Mouse (Mus musculus) adrenal gland, postnatal 25 days (tissue): ENCODE results near the gene Nefh. TPM values are rescaled to one million over a fixed set of nuclear protein-coding genes. Genes with fewer than 3 reads are reported as not detected.

Experiments
- DNase-seq: peaks from one replicate; pipeline ENCODE4 v3.0.0; 2021; ENCODE audit warnings: mixed read lengths
- long read RNA-seq: library from polyadenylated mRNA; stranded (forward); transcript quantifications from one replicate; pipeline ENCODE4 v2.0.0, GENCODE M21; 2021
- total RNA-seq: library from RNA; stranded (reverse); gene quantifications from 2 replicates; pipeline ENCODE4 v1.2.3, GENCODE M21; 2021

Gene Nefh
- 0.88 and 1.1 TPM in 2 replicates for total RNA-seq
- long read RNA-seq, partial matches to known transcripts, result 0 of 3 reads
- long read RNA-seq, other reads (novel, unspliced or antisense), result 0 of 3 reads

GRCm38 (mm10) chr11:4947813-4948174, at the start of gene Nefh:
Nefh (minus strand) TSS chr11:4948064.
- DNase-seq, result peak; percentile 15

- no peak for DNase-seq
Observed at GRCm38 (mm10) chr11:4996621-4997199, 48.8 kb upstream of the Nefh start.

- no peak for DNase-seq
Observed at GRCm38 (mm10) chr11:4995676-4996075, 47.8 kb upstream of the Nefh start.

GRCm38 (mm10) chr11:4992471-4992870, 44.6 kb upstream of the Nefh start:
- no peak for DNase-seq

- no peak for DNase-seq
Observed at GRCm38 (mm10) chr11:4989187-4989586, 41.3 kb upstream of the Nefh start.

- DNase-seq, result no peak
Observed at GRCm38 (mm10) chr11:4987487-4987852, 39.6 kb upstream of the Nefh start.

GRCm38 (mm10) chr11:4986695-4987486, 39.0 kb upstream of the Nefh start, which contains the start of gene Ap1b1:
Ap1b1 (plus strand) TSS chr11:4986824.
- DNase-seq, result peak; percentile 97

- DNase-seq, result no peak
Observed at GRCm38 (mm10) chr11:4984799-4985198, 36.9 kb upstream of the Nefh start.

- no peak for DNase-seq
Observed at GRCm38 (mm10) chr11:4984249-4984648, 36.4 kb upstream of the Nefh start.

GRCm38 (mm10) chr11:4983538-4983937, 35.7 kb upstream of the Nefh start:
- DNase-seq, result no peak

- DNase-seq, result no peak
Observed at GRCm38 (mm10) chr11:4983010-4983409, 35.1 kb upstream of the Nefh start.

GRCm38 (mm10) chr11:4975623-4976022, 27.8 kb upstream of the Nefh start:
- peak; percentile 79 for DNase-seq

GRCm38 (mm10) chr11:4974376-4975122, 26.7 kb upstream of the Nefh start:
- no peak for DNase-seq

- DNase-seq, result no peak
Observed at GRCm38 (mm10) chr11:4973871-4974256, 26.0 kb upstream of the Nefh start.

GRCm38 (mm10) chr11:4972967-4973870, 25.4 kb upstream of the Nefh start:
- DNase-seq, result peak; percentile 35

GRCm38 (mm10) chr11:4968376-4968775, 20.5 kb upstream of the Nefh start:
- peak; percentile 59 for DNase-seq

- DNase-seq, result no peak
Observed at GRCm38 (mm10) chr11:4967549-4967948, 19.7 kb upstream of the Nefh start.

- no peak for DNase-seq
Observed at GRCm38 (mm10) chr11:4966888-4967287, 19.0 kb upstream of the Nefh start.

- DNase-seq, result no peak
Observed at GRCm38 (mm10) chr11:4966325-4966724, 18.5 kb upstream of the Nefh start.

GRCm38 (mm10) chr11:4963099-4963808, 15.4 kb upstream of the Nefh start:
- no peak for DNase-seq

GRCm38 (mm10) chr11:4953918-4954317, 6.1 kb upstream of the Nefh start:
- no peak for DNase-seq
